Mouse (Mus musculus) CH12.LX (cell line): Measurements from ENCODE around the gene Bglap3. TPM values are rescaled to one million over a fixed set of nuclear protein-coding genes. Genes with fewer than 3 reads are reported as not detected.

Experiments
- DNase-seq: peaks from one replicate; pipeline ENCODE4 v3.0.0-alpha.2; 2013; ENCODE audit errors: extremely low read depth
- H3K27ac ChIP-seq: 2 replicates; pipeline ENCODE4 v1.5.1; 2012; ENCODE audit warnings: low read depth, mild to moderate bottlenecking, control low read depth, moderate library complexity; ENCODE audit not compliant: insufficient read depth
- H3K27me3 ChIP-seq: replicated peaks from 2 replicates; pipeline ENCODE3; 2012; ENCODE audit warnings: inconsistent platforms
- H3K36me3 ChIP-seq, 2 experiments: replicated peaks in 1 of 2; 2 replicates each; pipeline versions ENCODE3 to v1.6.1; 2012; ENCODE audit warnings: inconsistent platforms in 1 of 2, low read length in 1 of 2, mild to moderate bottlenecking in 1 of 2, mixed read lengths in 1 of 2, moderate library complexity in 1 of 2; ENCODE audit not compliant: control insufficient read depth in 1 of 2, insufficient read depth in 1 of 2
- H3K4me1 ChIP-seq, 2 experiments: 2 replicates each; pipeline ENCODE4 v1.6.1; 2012; ENCODE audit warnings: inconsistent platforms in 1 of 2, moderate library complexity in 1 of 2; ENCODE audit not compliant: insufficient read depth in 2 of 2, control insufficient read depth in 1 of 2
- H3K4me2 ChIP-seq: 2 replicates; pipeline ENCODE4 v1.6.1; 2012; ENCODE audit warnings: low read depth, mild to moderate bottlenecking, control low read depth; ENCODE audit not compliant: poor library complexity, insufficient read depth, severe bottlenecking
- H3K4me3 ChIP-seq, 3 experiments: fragments of 150-350 bp in 1 of 3; sonication (generic) in 1 of 3; replicated peaks in 1 of 3; 2 replicates each; pipeline versions ENCODE3 to v1.5.1; 2011 to 2012; ENCODE audit warnings: low read depth in 2 of 3, low read length in 2 of 3, mild to moderate bottlenecking in 2 of 3, moderate library complexity in 2 of 3, control low read depth in 1 of 3, improper control_type of control experiment in 1 of 3, inconsistent platforms in 1 of 3, mixed read lengths in 1 of 3; ENCODE audit not compliant: poor library complexity in 1 of 3
- H3K79me2 ChIP-seq: replicated peaks from 2 replicates; pipeline ENCODE4 v1.6.1; 2012; ENCODE audit warnings: mild to moderate bottlenecking, moderate library complexity; ENCODE audit not compliant: control insufficient read depth, poor library complexity, insufficient read depth, severe bottlenecking; ENCODE audit errors: extremely low read depth
- H3K9ac ChIP-seq: 2 replicates; pipeline ENCODE4 v1.6.1; 2012; ENCODE audit warnings: low read depth, mild to moderate bottlenecking, control low read depth, moderate library complexity; ENCODE audit not compliant: insufficient read depth
- H3K9me3 ChIP-seq: replicated peaks from 2 replicates; pipeline ENCODE3; 2012; ENCODE audit warnings: low read length, inconsistent platforms, mixed read lengths
- BHLHE40 ChIP-seq: IDR thresholded peaks from 2 replicates; pipeline ENCODE4 v1.6.1; 2011; ENCODE audit warnings: mild to moderate bottlenecking, low read depth, low read length, improper control_type of control experiment
- CHD2 ChIP-seq: IDR thresholded peaks from 2 replicates; pipeline ENCODE4 v1.6.1; 2011; ENCODE audit warnings: low read length, improper control_type of control experiment
- E2F4 ChIP-seq: IDR thresholded peaks from 2 replicates; pipeline ENCODE4 v1.6.1; 2011; ENCODE audit warnings: low read depth, low read length, improper control_type of control experiment; ENCODE audit not compliant: insufficient replicate concordance
- ELF1 ChIP-seq: IDR thresholded peaks from 2 replicates; pipeline ENCODE4 v1.6.1; 2014; ENCODE audit warnings: low read depth, mild to moderate bottlenecking, inconsistent platforms, low read length, improper control_type of control experiment
- GABPA ChIP-seq: IDR thresholded peaks from 2 replicates; pipeline ENCODE4 v1.6.1; 2012; ENCODE audit warnings: low read depth, low read length, improper control_type of control experiment, inconsistent platforms; ENCODE audit not compliant: insufficient replicate concordance
- HCFC1 ChIP-seq: IDR thresholded peaks from 2 replicates; pipeline ENCODE4 v1.6.1; 2012; ENCODE audit warnings: low read depth, mild to moderate bottlenecking, inconsistent platforms, low read length, improper control_type of control experiment
- IRF4 ChIP-seq: IDR thresholded peaks from 2 replicates; pipeline ENCODE4 v1.6.1; 2014; ENCODE audit warnings: low read depth, mild to moderate bottlenecking, inconsistent platforms, low read length, improper control_type of control experiment
- JUN ChIP-seq: IDR thresholded peaks from 2 replicates; pipeline ENCODE4 v1.6.1; 2011; ENCODE audit warnings: low read depth, mild to moderate bottlenecking, low read length, improper control_type of control experiment, moderate library complexity; ENCODE audit not compliant: insufficient read depth
- JUND ChIP-seq: conservative IDR thresholded peaks from 2 replicates; pipeline ENCODE4 v1.6.1; 2011; ENCODE audit warnings: low read depth, low read length, improper control_type of control experiment
- MAFK ChIP-seq: IDR thresholded peaks from 2 replicates; pipeline ENCODE4 v1.6.1; 2011; ENCODE audit warnings: low read length, improper control_type of control experiment; ENCODE audit not compliant: insufficient replicate concordance
- MXI1 ChIP-seq: IDR thresholded peaks from 2 replicates; pipeline ENCODE4 v1.6.1; 2011; ENCODE audit warnings: mild to moderate bottlenecking, low read depth, low read length, improper control_type of control experiment
- MYC ChIP-seq: IDR thresholded peaks from 2 replicates; pipeline ENCODE4 v1.6.1; 2011; ENCODE audit warnings: low read depth, mild to moderate bottlenecking, improper control_type of control experiment, low read length
- NRF1 ChIP-seq: IDR thresholded peaks from 2 replicates; pipeline ENCODE4 v1.6.1; 2014; ENCODE audit warnings: low read depth, mild to moderate bottlenecking, inconsistent platforms, low read length, improper control_type of control experiment, moderate library complexity
- POLR2A ChIP-seq: IDR thresholded peaks from 2 replicates; pipeline ENCODE4 v1.6.1; 2011; ENCODE audit warnings: low read depth, mild to moderate bottlenecking, improper control_type of control experiment, low read length
- POLR2AphosphoS2 ChIP-seq: IDR thresholded peaks from 2 replicates; pipeline ENCODE4 v1.6.1; 2011; ENCODE audit warnings: low read depth, low read length, improper control_type of control experiment
- RAD21 ChIP-seq: IDR thresholded peaks from 2 replicates; pipeline ENCODE4 v1.6.1; 2011; ENCODE audit warnings: low read depth, mild to moderate bottlenecking, low read length, improper control_type of control experiment, moderate library complexity
- SMC3 ChIP-seq: IDR thresholded peaks from 2 replicates; pipeline ENCODE4 v1.6.1; 2011; ENCODE audit warnings: low read depth, low read length, improper control_type of control experiment
- UBTF ChIP-seq: IDR thresholded peaks from 2 replicates; pipeline ENCODE4 v1.6.1; 2012; ENCODE audit warnings: low read depth, mild to moderate bottlenecking, inconsistent platforms, low read length, improper control_type of control experiment, moderate library complexity
- USF1 ChIP-seq: IDR thresholded peaks from 2 replicates; pipeline ENCODE4 v1.6.1; 2014; ENCODE audit warnings: low read depth, mild to moderate bottlenecking, inconsistent platforms, low read length, improper control_type of control experiment
- USF2 ChIP-seq: conservative IDR thresholded peaks from 2 replicates; pipeline ENCODE4 v1.6.1; 2011; ENCODE audit warnings: low read depth, low read length, improper control_type of control experiment
- ZC3H11A ChIP-seq: IDR thresholded peaks from 2 replicates; pipeline ENCODE4 v1.6.1; 2012; ENCODE audit warnings: low read depth, mild to moderate bottlenecking, inconsistent platforms, low read length, improper control_type of control experiment
- ZKSCAN1 ChIP-seq: IDR thresholded peaks from 2 replicates; pipeline ENCODE4 v1.6.1; 2012; ENCODE audit warnings: low read depth, inconsistent platforms, low read length, improper control_type of control experiment, borderline replicate concordance
- ZMIZ1 ChIP-seq: IDR thresholded peaks from 2 replicates; pipeline ENCODE4 v1.6.1; 2012; ENCODE audit warnings: low read depth, mild to moderate bottlenecking, inconsistent platforms, low read length, improper control_type of control experiment
- ZNF384 ChIP-seq: IDR thresholded peaks from 2 replicates; pipeline ENCODE4 v1.6.1; 2012; ENCODE audit warnings: low read depth, low read length, improper control_type of control experiment, inconsistent platforms
- dilution Hi-C: fragments of 300-500 bp; cut with MboI; formaldehyde crosslinking; loops from 2 replicates; pipeline ENCODE4 v1.14.3; 2020; ENCODE audit warnings: low sequenced_read_pairs; ENCODE audit not compliant: extremely low pct_unique_long_range_greater_than_20kb, extremely low pct_ligation_motif_present
- in situ Hi-C: fragments of 300-500 bp; cut with MboI; formaldehyde crosslinking; loops from 3 replicates; pipeline ENCODE4 v1.14.3; 2019; ENCODE audit warnings: low sequenced_read_pairs, low pct_ligation_motif_present, low pct_unique_long_range_greater_than_20kb, mixed read lengths
- polyA plus RNA-seq: library from polyadenylated mRNA; unstranded; fragments of >175 nt; gene quantifications from 2 replicates; pipeline ENCODE4 v1.2.1, GENCODE M21; 2012; ENCODE audit warnings: low read depth; ENCODE audit not compliant: insufficient read length
- total RNA-seq, 2 experiments: library from RNA; depleted of rRNA; stranded (reverse); fragments of 300-350 nt in 1 of 2; fragments of >200 nt in 1 of 2; gene quantifications; 2 replicates each; pipeline ENCODE4 v1.2.3; 2012 to 2014

The Bglap3 gene
- total and polyA plus RNA-seq, 3 experiments = 1.0 to 2.7 (median 2.0) TPM

- no peak for TF ChIP-seq JUND
- TF ChIP-seq UBTF = no peak
- no peak for TF ChIP-seq JUN
- TF ChIP-seq USF1 = no peak
- no peak for TF ChIP-seq ZNF384
- TF ChIP-seq USF2 = no peak
- TF ChIP-seq E2F4 = no peak
- no peak for TF ChIP-seq GABPA
- no peak for TF ChIP-seq ZC3H11A
- dilution Hi-C loops = no loop called here
- H3K36me3 ChIP-seq = peaks cover 57 to 89% of the 10 kb centered on the region in 2 experiments
- no peak overlapping the region for H3K4me2 ChIP-seq
- no peaks in the 10 kb centered on the region for H3K4me1 ChIP-seq
- in situ Hi-C loops = no loop called here
- no peaks in the 10 kb centered on the region for H3K9me3 ChIP-seq
- no peak overlapping the region for H3K9ac ChIP-seq
- no peak overlapping the region for H3K4me3 ChIP-seq
- DNase-seq = no peak
- no peaks in the 10 kb centered on the region for H3K79me2 ChIP-seq
- H3K27ac ChIP-seq = no peak overlapping the region
- H3K27me3 ChIP-seq = no peaks in the 10 kb centered on the region
Observed at GRCm38 (mm10) chr3:88361612-88362313, 10.8 kb downstream of the Bglap3 start.

GRCm38 (mm10) chr3:88361096-88361495, 11.4 kb downstream of the Bglap3 start:
- H3K4me2 ChIP-seq = no peak overlapping the region
- no peak overlapping the region for H3K9ac ChIP-seq
- no peaks in the 10 kb centered on the region for H3K79me2 ChIP-seq
- H3K4me1 ChIP-seq = no peaks in the 10 kb centered on the region
- H3K27me3 ChIP-seq = no peaks in the 10 kb centered on the region
- DNase-seq = no peak
- no peak overlapping the region for H3K27ac ChIP-seq
- H3K9me3 ChIP-seq = no peaks in the 10 kb centered on the region
- in situ Hi-C loops = no loop called here
- no peak overlapping the region for H3K4me3 ChIP-seq
- no peak for TF ChIP-seq ZC3H11A
- TF ChIP-seq HCFC1 = no peak
- TF ChIP-seq ELF1 = no peak
- TF ChIP-seq ZNF384 = no peak
- no peak for TF ChIP-seq BHLHE40
- no peak for TF ChIP-seq CHD2
- TF ChIP-seq, all 38 proteins: peak for 0
- dilution Hi-C loops = no loop called here
- peaks cover 63 to 94% of the 10 kb centered on the region in 2 experiments for H3K36me3 ChIP-seq

GRCm38 (mm10) chr3:88359989-88360388, 12.6 kb downstream of the Bglap3 start:
- Histone ChIP-seq H3K36me3 (peaks cover 74 to 98% of the 10 kb centered on the region in 2 experiments), H3K9ac (no peak overlapping the region), H3K27me3 (no peaks in the 10 kb centered on the region), H3K4me1 (no peaks in the 10 kb centered on the region), H3K4me2 (no peak overlapping the region), H3K27ac (no peak overlapping the region), H3K9me3 (no peaks in the 10 kb centered on the region), H3K79me2 (no peaks in the 10 kb centered on the region), H3K4me3 (no peak overlapping the region)
- in situ Hi-C loops (no loop called here), dilution Hi-C loops (no loop called here)
- no peak for DNase-seq
- TF ChIP-seq MYC (no peak), IRF4 (no peak), RAD21 (no peak), HCFC1 (no peak), POLR2A (no peak), NRF1 (no peak), ZMIZ1 (no peak), MXI1 (no peak), ZNF384 (no peak), SMC3 (no peak), BHLHE40 (no peak), ZKSCAN1 (no peak), ZC3H11A (no peak), USF2 (no peak), JUN (no peak), CHD2 (no peak), E2F4 (no peak), MAFK (no peak), POLR2AphosphoS2 (no peak)
